Mouse (Mus musculus): ENCODE data around the gene Cecr2.

Gene Cecr2

DNA sequence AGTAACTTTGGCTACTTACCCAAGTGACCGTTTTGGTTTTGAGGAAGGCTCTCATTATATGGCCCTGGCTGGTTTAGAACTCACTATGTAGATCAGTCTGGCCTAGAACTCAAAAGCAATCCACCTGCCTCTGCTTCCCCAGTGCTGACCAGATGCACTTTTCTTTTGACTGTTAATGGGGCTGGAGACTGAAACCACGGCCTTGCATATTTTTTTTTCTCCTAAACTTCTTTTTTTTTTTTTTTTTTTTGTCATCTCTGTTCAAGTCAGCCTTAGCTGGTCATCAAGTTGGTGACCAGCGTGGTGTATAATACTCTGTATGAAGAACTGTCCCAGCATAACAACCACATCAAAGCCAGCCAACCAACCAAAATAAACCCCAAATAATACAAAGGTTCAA is 10.5 kb upstream of the Cecr2 start:
- H3K4me3 ChIP-seq (replicated peaks; ENCODE audit: low read length): no peak overlapping the region
- no peak for TF ChIP-seq POU5F1 (IDR thresholded peaks at IDR 0.05; ENCODE audit: borderline replicate concordance, low read length)
- no peak for TF ChIP-seq CTCF (conservative IDR thresholded peaks at IDR 0.05; ENCODE audit: low read length)
- TF ChIP-seq NANOG (IDR thresholded peaks at IDR 0.05; ENCODE audit: borderline replicate concordance, low read length): no peak
- H3K36me3 ChIP-seq (ENCODE audit: insufficient read depth, low read length): no peaks in the 10 kb centered on the region
- no peaks in the 10 kb centered on the region for H3K27me3 ChIP-seq (ENCODE audit: insufficient read depth, low read length)
- no peaks in the 10 kb centered on the region for H3K9me3 ChIP-seq (ENCODE audit: low read length)
- peaks cover 30% of the 10 kb centered on the region for H3K4me1 ChIP-seq (replicated peaks; ENCODE audit: low read depth, low read length)

DNA sequence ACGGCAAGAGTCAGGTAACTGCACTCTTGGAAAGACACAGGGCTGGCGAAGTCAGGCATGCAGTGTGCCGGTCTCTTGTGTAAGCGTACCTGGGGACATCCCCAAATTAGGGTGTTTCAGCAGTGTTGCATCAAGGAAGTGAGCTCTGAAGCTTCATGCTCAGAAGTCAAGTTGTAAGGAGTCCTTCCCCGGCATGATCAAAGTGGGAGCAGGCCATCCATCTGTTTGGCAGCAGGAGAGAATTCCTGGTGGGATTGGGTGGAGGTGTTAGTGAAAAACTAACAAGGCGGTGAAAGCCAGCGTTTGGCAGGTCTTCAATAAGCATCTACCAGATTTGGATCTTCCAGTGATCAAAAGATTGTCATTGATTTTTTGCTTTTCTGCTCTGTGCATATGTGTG is 7.3 kb upstream of the Cecr2 start:
- H3K9me3 ChIP-seq (ENCODE audit: low read length): no peaks in the 10 kb centered on the region
- no peak overlapping the region for H3K4me3 ChIP-seq (replicated peaks; ENCODE audit: low read length)
- H3K27me3 ChIP-seq (ENCODE audit: insufficient read depth, low read length): no peaks in the 10 kb centered on the region; the same call in 1 of the 2 replicates
- no peak for TF ChIP-seq NANOG (IDR thresholded peaks at IDR 0.05; ENCODE audit: borderline replicate concordance, low read length)
- H3K4me1 ChIP-seq (replicated peaks; ENCODE audit: low read depth, low read length): peaks cover 34% of the 10 kb centered on the region
- H3K36me3 ChIP-seq (ENCODE audit: insufficient read depth, low read length): peaks cover 12% of the 10 kb centered on the region

DNA sequence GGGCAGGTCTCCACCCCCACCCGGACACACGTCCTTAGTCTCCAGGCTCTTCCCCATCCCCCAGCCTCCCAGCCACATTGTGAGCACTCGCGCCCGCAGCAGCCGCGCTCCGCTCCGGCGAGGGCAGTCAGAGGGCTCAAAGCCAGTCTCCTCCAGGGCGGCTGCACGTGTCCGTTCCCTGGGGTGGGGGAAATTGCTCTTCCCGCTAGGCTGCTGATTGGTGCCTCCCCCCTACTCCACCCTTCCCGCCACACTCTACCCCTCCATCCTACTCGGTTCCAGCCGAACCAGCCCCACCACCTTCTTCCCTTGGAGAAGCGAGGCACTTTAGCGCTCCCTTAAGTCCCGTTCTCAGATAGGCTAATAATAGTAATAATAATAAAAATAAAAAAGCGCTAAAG is 754 bp upstream of the Cecr2 start:
- Histone ChIP-seq H3K4me3 (replicated peaks; ENCODE audit: low read length) (peak overlapping the region; percentile 93), H3K4me1 (replicated peaks; ENCODE audit: low read depth, low read length) (peaks cover 48% of the 10 kb centered on the region), H3K36me3 (ENCODE audit: insufficient read depth, low read length) (peaks cover 12% of the 10 kb centered on the region), H3K27me3 (ENCODE audit: insufficient read depth, low read length) (no peaks in the 10 kb centered on the region; the same call in 1 of the 2 replicates), H3K9me3 (ENCODE audit: low read length) (no peaks in the 10 kb centered on the region)
- TF ChIP-seq NANOG (IDR thresholded peaks at IDR 0.05; ENCODE audit: borderline replicate concordance, low read length) (no peak), POU5F1 (IDR thresholded peaks at IDR 0.05; ENCODE audit: borderline replicate concordance, low read length) (no peak), CTCF (conservative IDR thresholded peaks at IDR 0.05; ENCODE audit: low read length) (no peak)

DNA sequence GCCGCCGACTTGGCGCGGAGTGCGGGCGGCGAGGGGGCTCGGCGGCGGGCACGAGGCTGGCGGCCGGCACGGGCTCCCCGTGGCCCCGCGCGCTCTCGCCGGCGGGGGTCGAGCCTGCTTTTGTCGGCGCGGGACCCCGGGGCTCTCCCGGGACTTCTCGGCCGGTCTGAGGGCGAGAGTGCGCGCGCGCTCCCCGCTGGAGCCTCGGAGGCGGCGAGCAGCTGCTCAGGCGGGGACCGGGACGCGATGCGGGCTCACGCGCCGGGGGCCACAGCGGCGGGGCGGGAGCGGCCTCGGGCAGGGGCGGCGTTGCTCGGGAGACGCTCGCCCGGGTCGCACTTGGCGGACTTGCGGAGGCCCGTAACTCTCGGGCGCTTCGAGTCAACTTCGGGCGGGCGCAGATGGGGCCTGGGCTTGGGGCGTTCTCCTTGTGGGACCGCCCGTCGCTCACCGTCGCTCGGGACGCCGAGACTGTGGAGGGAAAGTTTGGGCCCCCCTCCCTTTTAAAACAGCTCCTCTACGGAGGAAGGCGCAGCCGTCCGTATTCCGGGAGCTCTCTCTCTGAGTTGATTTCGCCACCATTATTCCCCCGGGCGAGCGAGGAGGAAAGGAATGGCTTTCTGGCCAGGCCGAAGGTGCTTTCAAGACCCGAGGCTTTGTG is 722 bp downstream of the Cecr2 start:
- Histone ChIP-seq H3K4me1 (replicated peaks; ENCODE audit: low read depth, low read length) (peaks cover 54% of the 10 kb centered on the region), H3K36me3 (ENCODE audit: insufficient read depth, low read length) (peaks cover 12% of the 10 kb centered on the region), H3K4me3 (replicated peaks; ENCODE audit: low read length) (peak overlapping the region; percentile 93), H3K27me3 (ENCODE audit: insufficient read depth, low read length) (no peaks in the 10 kb centered on the region; the same call in 1 of the 2 replicates), H3K9me3 (ENCODE audit: low read length) (no peaks in the 10 kb centered on the region)
- TF ChIP-seq POU5F1 (IDR thresholded peaks at IDR 0.05; ENCODE audit: borderline replicate concordance, low read length): no peak
- TF ChIP-seq NANOG (IDR thresholded peaks at IDR 0.05; ENCODE audit: borderline replicate concordance, low read length): no peak
- TF ChIP-seq CTCF (conservative IDR thresholded peaks at IDR 0.05; ENCODE audit: low read length): no peak

DNA sequence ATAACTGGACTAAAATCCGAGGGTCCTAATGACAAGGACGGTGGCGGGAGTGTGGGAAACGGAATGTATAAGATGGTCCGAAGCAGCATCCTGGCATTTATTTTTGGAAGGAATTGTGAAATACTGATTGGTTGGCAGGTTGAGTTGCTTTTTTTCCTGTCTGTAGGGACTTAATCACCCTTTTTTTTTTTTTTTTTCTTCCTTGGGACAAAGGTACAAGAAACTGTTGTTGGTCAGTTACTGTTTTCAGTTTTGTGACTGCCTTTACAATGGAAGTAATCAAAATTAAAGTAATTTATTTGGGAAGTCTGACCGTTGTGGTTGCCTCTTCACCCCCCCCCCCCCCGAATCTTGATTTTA is 1.2 kb downstream of the Cecr2 start:
- no peaks in the 10 kb centered on the region for H3K9me3 ChIP-seq (ENCODE audit: low read length)
- TF ChIP-seq NANOG (IDR thresholded peaks at IDR 0.05; ENCODE audit: borderline replicate concordance, low read length) (no peak), POU5F1 (IDR thresholded peaks at IDR 0.05; ENCODE audit: borderline replicate concordance, low read length) (no peak), CTCF (conservative IDR thresholded peaks at IDR 0.05; ENCODE audit: low read length) (no peak)
- H3K27me3 ChIP-seq (ENCODE audit: insufficient read depth, low read length): no peaks in the 10 kb centered on the region; the same call in 1 of the 2 replicates
- H3K36me3 ChIP-seq (ENCODE audit: insufficient read depth, low read length): peaks cover 9% of the 10 kb centered on the region; the same call in 1 of the 2 replicates
- peak overlapping the region; percentile 93 for H3K4me3 ChIP-seq (replicated peaks; ENCODE audit: low read length)
- peaks cover 54% of the 10 kb centered on the region for H3K4me1 ChIP-seq (replicated peaks; ENCODE audit: low read depth, low read length)

DNA sequence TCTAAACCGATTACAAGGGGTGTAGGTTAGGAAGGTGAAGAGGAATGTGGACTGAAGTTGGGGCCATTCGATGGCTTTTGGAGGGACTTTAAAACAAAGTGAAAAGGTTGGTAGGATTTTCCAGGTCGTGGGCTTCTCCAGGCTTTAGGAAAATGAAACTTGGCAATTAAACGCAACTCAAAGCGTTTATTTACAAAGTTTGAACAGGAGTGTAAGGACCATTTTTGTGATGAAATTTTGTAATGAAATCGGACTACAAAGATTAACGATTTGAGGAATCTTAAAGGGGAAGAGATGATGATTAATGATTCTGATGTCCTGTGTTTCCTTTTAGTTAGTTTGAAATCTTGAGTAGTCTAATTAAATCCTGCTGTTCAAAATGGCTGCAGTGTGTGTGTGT is 1.7 kb downstream of the Cecr2 start:
- no peak for TF ChIP-seq CTCF (conservative IDR thresholded peaks at IDR 0.05; ENCODE audit: low read length)
- no peak for TF ChIP-seq POU5F1 (IDR thresholded peaks at IDR 0.05; ENCODE audit: borderline replicate concordance, low read length)
- TF ChIP-seq NANOG (IDR thresholded peaks at IDR 0.05; ENCODE audit: borderline replicate concordance, low read length): no peak
- H3K4me1 ChIP-seq (replicated peaks; ENCODE audit: low read depth, low read length): peaks cover 59% of the 10 kb centered on the region
- peak overlapping the region; percentile 93 for H3K4me3 ChIP-seq (replicated peaks; ENCODE audit: low read length)
- H3K9me3 ChIP-seq (ENCODE audit: low read length): no peaks in the 10 kb centered on the region
- no peaks in the 10 kb centered on the region; the same call in 1 of the 2 replicates for H3K27me3 ChIP-seq (ENCODE audit: insufficient read depth, low read length)
- H3K36me3 ChIP-seq (ENCODE audit: insufficient read depth, low read length): peaks cover 6% of the 10 kb centered on the region; the same call in 1 of the 2 replicates

DNA sequence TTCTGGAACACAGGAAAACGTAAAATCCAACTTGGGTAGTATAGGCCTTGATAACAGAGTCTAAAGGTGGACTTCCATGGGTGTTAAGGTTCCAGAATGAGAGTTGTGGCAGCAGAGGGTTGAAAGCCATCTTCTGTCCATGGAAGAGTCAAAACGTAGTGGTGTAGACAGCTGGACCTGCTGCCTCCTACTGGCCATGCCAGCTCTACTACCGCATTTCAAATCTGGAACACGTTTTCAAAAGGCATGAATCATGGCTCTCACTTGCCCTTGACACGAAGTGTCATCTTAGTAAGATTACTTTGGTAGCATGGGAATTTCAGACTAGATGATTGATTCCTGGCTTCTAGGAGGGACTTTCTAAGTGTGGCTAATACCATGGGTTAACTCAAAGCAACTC is 8.0 kb downstream of the Cecr2 start:
- Histone ChIP-seq H3K4me3 (replicated peaks; ENCODE audit: low read length) (no peak overlapping the region), H3K9me3 (ENCODE audit: low read length) (no peaks in the 10 kb centered on the region), H3K36me3 (ENCODE audit: insufficient read depth, low read length) (no peaks in the 10 kb centered on the region), H3K27me3 (ENCODE audit: insufficient read depth, low read length) (no peaks in the 10 kb centered on the region), H3K4me1 (replicated peaks; ENCODE audit: low read depth, low read length) (peaks cover 89% of the 10 kb centered on the region)
- TF ChIP-seq CTCF (conservative IDR thresholded peaks at IDR 0.05; ENCODE audit: low read length) (0 out of 2 replicates have a peak, but pooled peaks have one; percentile 17), POU5F1 (IDR thresholded peaks at IDR 0.05; ENCODE audit: borderline replicate concordance, low read length) (no peak), NANOG (IDR thresholded peaks at IDR 0.05; ENCODE audit: borderline replicate concordance, low read length) (no peak)

DNA sequence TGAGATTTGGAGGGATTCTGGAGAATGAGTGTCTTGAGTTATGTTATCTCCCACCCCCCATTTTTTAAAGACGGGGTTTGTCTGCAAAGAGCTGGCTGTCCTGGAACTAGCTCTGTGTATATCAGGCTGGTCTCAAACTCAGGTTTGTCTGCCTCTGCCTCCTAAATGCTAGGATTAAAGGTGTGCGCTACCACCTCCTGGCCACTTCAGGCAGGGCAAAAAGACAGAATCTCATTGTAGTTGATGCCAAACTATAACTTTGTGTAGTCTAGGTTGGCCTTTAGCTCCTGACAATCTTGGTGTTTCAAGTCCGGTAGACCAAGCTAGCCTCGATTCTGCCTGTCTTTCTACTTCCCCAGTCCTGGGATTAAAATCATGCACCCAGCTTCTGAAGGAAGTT is 8.7 kb downstream of the Cecr2 start:
- TF ChIP-seq POU5F1 (IDR thresholded peaks at IDR 0.05; ENCODE audit: borderline replicate concordance, low read length) (no peak), NANOG (IDR thresholded peaks at IDR 0.05; ENCODE audit: borderline replicate concordance, low read length) (no peak), CTCF (conservative IDR thresholded peaks at IDR 0.05; ENCODE audit: low read length) (no peak)
- Histone ChIP-seq H3K4me3 (replicated peaks; ENCODE audit: low read length) (no peak overlapping the region), H3K36me3 (ENCODE audit: insufficient read depth, low read length) (no peaks in the 10 kb centered on the region), H3K4me1 (replicated peaks; ENCODE audit: low read depth, low read length) (peaks cover 92% of the 10 kb centered on the region), H3K9me3 (ENCODE audit: low read length) (no peaks in the 10 kb centered on the region), H3K27me3 (ENCODE audit: insufficient read depth, low read length) (no peaks in the 10 kb centered on the region)

DNA sequence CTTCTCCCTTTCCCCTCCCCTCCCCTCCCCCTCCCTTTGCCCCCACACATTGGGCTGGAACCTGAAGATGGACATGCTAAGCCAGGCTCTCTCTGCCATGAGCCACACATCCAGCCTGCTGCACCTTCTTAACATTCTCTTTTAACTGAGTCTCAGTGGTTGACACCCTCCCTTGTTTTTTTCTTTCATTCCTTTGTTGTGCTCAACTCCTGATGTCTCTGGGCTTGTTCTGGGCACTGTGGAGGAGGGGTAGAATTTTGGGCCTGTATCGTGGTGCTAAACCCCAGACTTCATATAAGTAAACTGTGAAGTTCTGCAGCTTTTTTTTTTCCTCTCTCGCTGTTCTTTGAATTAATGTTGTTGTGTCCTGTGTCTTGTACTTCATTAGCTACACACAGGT is 9.8 kb downstream of the Cecr2 start:
- TF ChIP-seq NANOG (IDR thresholded peaks at IDR 0.05; ENCODE audit: borderline replicate concordance, low read length): peak; percentile 13; the same call in 1 of the 2 replicates
- no peak for TF ChIP-seq POU5F1 (IDR thresholded peaks at IDR 0.05; ENCODE audit: borderline replicate concordance, low read length)
- no peak for TF ChIP-seq CTCF (conservative IDR thresholded peaks at IDR 0.05; ENCODE audit: low read length)
- no peaks in the 10 kb centered on the region for H3K36me3 ChIP-seq (ENCODE audit: insufficient read depth, low read length)
- no peaks in the 10 kb centered on the region for H3K9me3 ChIP-seq (ENCODE audit: low read length)
- peaks cover 89% of the 10 kb centered on the region for H3K4me1 ChIP-seq (replicated peaks; ENCODE audit: low read depth, low read length)
- no peak overlapping the region for H3K4me3 ChIP-seq (replicated peaks; ENCODE audit: low read length)
- H3K27me3 ChIP-seq (ENCODE audit: insufficient read depth, low read length): no peaks in the 10 kb centered on the region

Measured in E14TG2a.4 (cell line).